Comparison of ENCODE assay signal across 7 mouse cellular contexts in the genomic region with DNA sequence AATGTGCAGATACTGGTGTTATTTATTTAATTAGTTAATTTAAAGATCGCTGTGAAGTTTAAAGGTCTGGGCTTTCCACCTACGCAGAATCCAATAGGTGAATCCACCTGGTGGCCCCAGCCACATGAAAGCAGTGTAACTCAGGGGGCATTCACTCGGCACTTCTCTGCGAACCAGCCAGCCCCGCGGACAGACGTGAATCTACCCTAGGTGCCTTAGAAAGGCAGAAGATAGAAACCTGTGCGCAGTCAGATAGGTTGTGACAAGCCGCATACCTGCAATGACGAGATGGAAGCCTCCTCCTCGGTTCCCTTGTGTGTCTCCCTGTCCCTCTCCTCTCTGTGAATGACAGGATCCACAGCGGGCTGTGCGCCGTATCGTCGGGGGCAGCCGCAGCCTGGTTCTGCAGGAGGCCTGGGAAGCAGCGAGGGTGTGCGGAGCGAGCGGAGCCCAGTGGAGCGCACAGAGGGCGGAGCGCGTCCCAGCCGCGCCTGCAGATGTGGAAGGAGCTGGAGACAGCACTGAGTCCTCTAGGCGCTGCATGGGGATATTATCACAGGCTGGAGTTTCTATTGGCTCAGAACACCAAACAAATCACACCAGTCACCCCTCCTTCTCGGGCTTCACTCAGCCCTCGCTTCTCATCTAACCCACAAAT. TPM values are rescaled to one million over a fixed set of nuclear protein-coding genes. Genes with fewer than 3 reads are reported as not detected.
A peak's percentile ranks its signal among the peaks of the same experiment; 100 is the strongest.
DNase-seq lines count a peak whose midpoint lies in the region; ATAC-seq and TF ChIP-seq lines count a peak whose summit lies in the region.

Grem2 (minus strand) TSS at position 522 of the 658 bp plus-strand sequence.

- H3K79me2 ChIP-seq in liver, adult 2 months (ENCODE audit: control insufficient read depth, insufficient read depth, low read length) = peaks cover 6% of the 10 kb centered on the region; the same call in 1 of the 2 replicates

- no peak within 1 kb of the TSS for H3K27ac ChIP-seq in intestine, embryonic 15.5 days
- H3K27ac ChIP-seq in liver, adult 2 months (replicated peaks; ENCODE audit: insufficient read depth, low read depth, low read length) = peak within 1 kb of the TSS; percentile 72
- peak within 1 kb of the TSS; percentile 67 for H3K27ac ChIP-seq in midbrain, postnatal 0 days (ENCODE audit: low read depth, low read length)

- 0 out of 2 replicates have a peak, but pooled peaks have one; percentile 8 for TF ChIP-seq CTCF in liver, adult 2 months (IDR thresholded peaks at IDR 0.05; ENCODE audit: low read depth, low read length)
- TF ChIP-seq CTCF in midbrain, postnatal 0 days (IDR thresholded peaks at IDR 0.05) = 0 out of 2 replicates have a peak, but pooled peaks have one; percentile 9

- H3K4me2 ChIP-seq in intestine, embryonic 15.5 days (replicated peaks) = peak within 1 kb of the TSS; percentile 71
- H3K4me2 ChIP-seq in midbrain, postnatal 0 days (ENCODE audit: low read depth, low read length, poor library complexity, severe bottlenecking) = peak within 1 kb of the TSS; percentile 57

- H3K9me3 ChIP-seq in intestine, embryonic 15.5 days = no peaks in the 10 kb centered on the region
- H3K9me3 ChIP-seq in midbrain, postnatal 0 days (ENCODE audit: low read length) = no peaks in the 10 kb centered on the region

- 5% methylated on average over 30 of the region's 30 CpGs for WGBS in intestine, embryonic 15.5 days
- 2% methylated on average over 30 of the region's 30 CpGs for WGBS in liver, adult 2 months
- WGBS in midbrain, postnatal 0 days = 3% methylated on average over 27 of the region's 30 CpGs

- H3K4me1 ChIP-seq in intestine, embryonic 15.5 days (replicated peaks) = no peaks in the 10 kb centered on the region
- peaks cover 10% of the 10 kb centered on the region; the same call in 1 of the 2 replicates for H3K4me1 ChIP-seq in liver, adult 2 months (ENCODE audit: control insufficient read depth, insufficient read depth, low read length)
- no peaks in the 10 kb centered on the region for H3K4me1 ChIP-seq in midbrain, postnatal 0 days (ENCODE audit: insufficient read depth, low read length)

- DNase-seq in R1 (ENCODE audit: low read depth, low spot score) = peak; percentile 60
- peak; percentile 23 to 36 for DNase-seq in adrenal gland, postnatal 36 days
- DNase-seq in forelimb bud, embryonic 11.5 days (ENCODE audit: low read depth, low spot score) = peak; percentile 50
- DNase-seq in liver, adult 2 months (ENCODE audit: extremely low read depth, low read depth, low spot score) = peak; percentile 55
- DNase-seq in midbrain, postnatal 0 days (ENCODE audit: low spot score) = peak; percentile 77
- peak; percentile 75 for DNase-seq in testis, postnatal 10 days (ENCODE audit: low spot score)

- peak within 1 kb of the TSS; percentile 40 for H3K4me3 ChIP-seq in intestine, embryonic 15.5 days (replicated peaks)
- peak within 1 kb of the TSS; percentile 70 for H3K4me3 ChIP-seq in liver, adult 2 months (ENCODE audit: insufficient read depth, low read depth, low read length)
- H3K4me3 ChIP-seq in midbrain, postnatal 0 days (ENCODE audit: low read depth, low read length) = peak within 1 kb of the TSS; percentile 51

- no peaks in the 10 kb centered on the region for H3K36me3 ChIP-seq in intestine, embryonic 15.5 days
- H3K36me3 ChIP-seq in liver, adult 2 months (ENCODE audit: control insufficient read depth, insufficient read depth, low read length) = peaks cover 4% of the 10 kb centered on the region; the same call in 1 of the 2 replicates
- H3K36me3 ChIP-seq in midbrain, postnatal 0 days (ENCODE audit: insufficient read depth, low read length) = no peaks in the 10 kb centered on the region

- no peaks in the 10 kb centered on the region for H3K27me3 ChIP-seq in intestine, embryonic 15.5 days (replicated peaks)
- H3K27me3 ChIP-seq in liver, adult 2 months (ENCODE audit: control insufficient read depth, insufficient read depth, low read length) = no peaks in the 10 kb centered on the region
- H3K27me3 ChIP-seq in midbrain, postnatal 0 days (ENCODE audit: insufficient read depth, low read length) = no peaks in the 10 kb centered on the region

- peak; percentile 88 for TF ChIP-seq POLR2A in liver, adult 2 months (IDR thresholded peaks at IDR 0.05; ENCODE audit: extremely low read depth, insufficient read depth, low read length)

- peak within 1 kb of the TSS; percentile 26; the same call in 1 of the 2 replicates for H3K9ac ChIP-seq in intestine, embryonic 15.5 days
- peak within 1 kb of the TSS; percentile 85 for H3K9ac ChIP-seq in liver, adult 2 months (ENCODE audit: low read depth, low read length)
- peak within 1 kb of the TSS; percentile 70 for H3K9ac ChIP-seq in midbrain, postnatal 0 days (replicated peaks; ENCODE audit: low read length, poor library complexity, severe bottlenecking)

- ATAC-seq in intestine, embryonic 15.5 days = peak; percentile 96
- ATAC-seq in midbrain, postnatal 0 days (ENCODE audit: low FRiP score) = peak; percentile 95

RNA-seq across cellular contexts. Expression of gene Grem2, which starts in this region (rescaled TPM):
- under 1 TPM; 0.66 to 0.86 TPM for total RNA-seq in adrenal gland, postnatal 36 days (2021)
- polyA plus RNA-seq in intestine, embryonic 15.5 days (2015; fragmentation: Nextera tagmentation; extraction: Ambion mirVana) = 2.3 and 2.8 TPM in 2 replicates
- total RNA-seq in liver, adult 2 months (2014; rRNA removed) = 10.0 and 11.6 TPM in 2 replicates
- polyA plus RNA-seq in liver, adult 2 months (2012; rRNA removed) = 0.96 and 2.3 TPM in 2 replicates
- total RNA-seq in midbrain, postnatal 0 days (2014; rRNA removed) = 23.3 and 27.0 TPM in 2 replicates
- 4.6 and 5.1 TPM in 2 replicates for polyA plus RNA-seq in midbrain, postnatal 0 days (2015; fragmentation: Nextera tagmentation; extraction: Ambion mirVana)

Comparison
In these comparisons a context has a peak if more than half of its experiments do, and no peak if none do; other contexts are left out.
1. Peak in DNase-seq in adrenal gland, postnatal 36 days; RNA of the gene not detected or under 1 TPM.
2. H3K9ac ChIP-seq: peak in every context shown above with its lines; median percentile 85 in liver, adult 2 months; 70 in midbrain, postnatal 0 days; 26 in intestine, embryonic 15.5 days.